Mouse (Mus musculus) ES-Bruce4 (cell line): ENCODE measurements around the gene Kcnma1.

Experiments used
- CTCF ChIP-seq: IDR thresholded peaks from one replicate; pipeline ENCODE4 v1.8.1; 2011; ENCODE audit warnings: low read depth, low read length
- POLR2A ChIP-seq: IDR thresholded peaks from one replicate; pipeline ENCODE4 v1.8.1; 2011; ENCODE audit warnings: low read length; ENCODE audit not compliant: insufficient read depth

DNA sequence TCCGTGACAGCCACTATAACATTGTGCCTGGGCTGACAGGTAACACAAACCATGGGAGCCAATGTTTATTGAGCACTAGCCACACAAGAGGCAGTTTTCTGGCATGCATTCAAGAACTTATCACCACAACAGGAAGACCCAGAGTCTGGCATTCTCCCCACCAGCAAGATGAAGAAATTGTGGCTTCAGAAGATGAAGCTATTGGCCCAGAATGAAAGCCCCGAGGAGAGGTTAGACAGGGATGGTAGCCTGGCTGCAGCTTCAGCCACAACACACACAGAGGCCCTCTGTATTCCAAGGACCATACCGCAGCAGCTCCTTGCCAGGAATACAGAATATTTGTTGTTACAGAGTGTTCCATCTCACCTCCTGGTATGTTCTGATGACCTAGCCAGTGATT, 221.6 kb downstream of the Kcnma1 start:
- TF ChIP-seq CTCF (no peak), POLR2A (no peak)
